Mouse (Mus musculus) CH12.LX (cell line): ENCODE measurements around the gene Fa2h.

Experiments used
- CTCF ChIP-seq, 2 experiments: IDR thresholded peaks in 1 of 2; conservative IDR thresholded peaks in 1 of 2; 2 replicates each; pipeline ENCODE4 v1.5.1; 2011 to 2012; ENCODE audit warnings: low read depth in 2 of 2, low read length in 2 of 2, improper control_type of control experiment in 1 of 2, inconsistent platforms in 1 of 2, mild to moderate bottlenecking in 1 of 2, moderate library complexity in 1 of 2
- EP300 ChIP-seq: IDR thresholded peaks from 2 replicates; pipeline ENCODE4 v1.6.1; 2011; ENCODE audit warnings: low read length, improper control_type of control experiment
- HCFC1 ChIP-seq: IDR thresholded peaks from 2 replicates; pipeline ENCODE4 v1.6.1; 2012; ENCODE audit warnings: low read depth, mild to moderate bottlenecking, inconsistent platforms, low read length, improper control_type of control experiment
- MEF2A ChIP-seq: IDR thresholded peaks from 2 replicates; pipeline ENCODE4 v1.6.1; 2014; ENCODE audit warnings: low read depth, mild to moderate bottlenecking, inconsistent platforms, low read length, improper control_type of control experiment, borderline replicate concordance
- NRF1 ChIP-seq: IDR thresholded peaks from 2 replicates; pipeline ENCODE4 v1.6.1; 2014; ENCODE audit warnings: low read depth, mild to moderate bottlenecking, inconsistent platforms, low read length, improper control_type of control experiment, moderate library complexity
- TCF12 ChIP-seq: IDR thresholded peaks from 2 replicates; pipeline ENCODE4 v1.6.1; 2014; ENCODE audit warnings: low read depth, mild to moderate bottlenecking, inconsistent platforms, low read length, improper control_type of control experiment
- USF1 ChIP-seq: IDR thresholded peaks from 2 replicates; pipeline ENCODE4 v1.6.1; 2014; ENCODE audit warnings: low read depth, mild to moderate bottlenecking, inconsistent platforms, low read length, improper control_type of control experiment
- ZC3H11A ChIP-seq: IDR thresholded peaks from 2 replicates; pipeline ENCODE4 v1.6.1; 2012; ENCODE audit warnings: low read depth, mild to moderate bottlenecking, inconsistent platforms, low read length, improper control_type of control experiment
- ZNF384 ChIP-seq: IDR thresholded peaks from 2 replicates; pipeline ENCODE4 v1.6.1; 2012; ENCODE audit warnings: low read depth, low read length, improper control_type of control experiment, inconsistent platforms

DNA sequence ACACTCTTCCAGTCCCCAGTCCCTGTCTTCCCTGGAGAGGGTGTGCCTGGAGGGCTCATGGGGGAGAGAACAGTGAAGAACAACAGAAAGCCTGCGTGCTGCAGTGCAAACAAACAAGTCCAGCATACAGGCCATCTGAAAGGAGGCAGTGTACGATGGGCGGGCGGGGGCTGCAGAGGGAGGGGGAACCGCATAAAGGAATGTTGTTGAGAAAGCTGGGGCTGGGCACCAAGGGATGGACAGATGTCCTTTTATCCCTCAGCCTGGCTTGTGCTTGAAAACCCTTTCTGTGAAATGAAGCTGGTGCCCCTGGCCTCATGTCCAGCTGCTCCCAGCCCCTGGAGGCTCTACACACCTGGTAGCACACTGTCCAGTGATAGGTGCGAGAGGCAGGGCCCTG is 18.4 kb downstream of the Fa2h start:
- TF ChIP-seq NRF1: no peak
- no peak for TF ChIP-seq HCFC1
- no peak for TF ChIP-seq CTCF (conservative IDR thresholded peaks at IDR 0.05 in 1 of 2, IDR thresholded peaks at IDR 0.05 in 1 of 2; ENCODE audit: low read depth in 2 of 2, low read length in 2 of 2)
- no peak for TF ChIP-seq ZNF384
- TF ChIP-seq ZC3H11A: no peak
- TF ChIP-seq USF1: no peak
- TF ChIP-seq MEF2A: no peak
- no peak for TF ChIP-seq EP300
- TF ChIP-seq TCF12: no peak
